Mouse (Mus musculus): ENCODE measurements around the gene Ifna7. TPM values are rescaled to one million over a fixed set of nuclear protein-coding genes. Genes with fewer than 3 reads are reported as not detected.
"Not testable (repeated sequence)": the region's sequence is repeated elsewhere in the genome, so short reads cannot be mapped to it uniquely, and the experiment has no call there.

Ifna7 gene
- polyA plus RNA-seq (2014; fragmentation: Nextera tagmentation; extraction: Ambion mirVana), result not detected in 2 replicates

GRCm38 (mm10) chr4:88815928-88816327, at the start of gene Ifna7:
TSS of gene Ifna7 (plus strand) at chr4:88816228.
- no peaks in the 10 kb centered on the region for H3K36me3 ChIP-seq (ENCODE audit: control insufficient read depth, insufficient read depth, low read length)
- no peaks in the 10 kb centered on the region for H3K9me3 ChIP-seq (ENCODE audit: control insufficient read depth, low read length)
- ATAC-seq (ENCODE audit: low FRiP score) (no peak), DNase-seq (ENCODE audit: low spot score, missing footprints) (no peak)
- WGBS, result 61% methylated on average over 3 of the region's 3 CpGs
- no peak within 1 kb of the TSS for H3K4me2 ChIP-seq
- no peak within 1 kb of the TSS for H3K9ac ChIP-seq (ENCODE audit: low read length)
- H3K4me1 ChIP-seq (ENCODE audit: control insufficient read depth, insufficient read depth, low read length), result no peaks in the 10 kb centered on the region
- H3K27ac ChIP-seq (ENCODE audit: low read depth, low read length), result no peak within 1 kb of the TSS
- no peak within 1 kb of the TSS for H3K4me3 ChIP-seq (ENCODE audit: low read depth, low read length)
- no peaks in the 10 kb centered on the region for H3K27me3 ChIP-seq (ENCODE audit: control insufficient read depth, insufficient read depth, low read length)

- H3K9ac ChIP-seq (ENCODE audit: low read length); ATAC-seq (ENCODE audit: low FRiP score); H3K27me3 ChIP-seq (ENCODE audit: control insufficient read depth, insufficient read depth, low read length); DNase-seq (ENCODE audit: low spot score, missing footprints); H3K4me2 ChIP-seq; H3K9me3 ChIP-seq (ENCODE audit: control insufficient read depth, low read length); H3K27ac ChIP-seq (ENCODE audit: low read depth, low read length); H3K4me3 ChIP-seq (ENCODE audit: low read depth, low read length); H3K36me3 ChIP-seq (ENCODE audit: control insufficient read depth, insufficient read depth, low read length); H3K4me1 ChIP-seq (ENCODE audit: control insufficient read depth, insufficient read depth, low read length): not testable (repeated sequence)
- WGBS, result no CpG with 5 or more reads among the region's 32 CpGs
Observed at GRCm38 (mm10) chr4:88773534-88773933, 42.5 kb upstream of the Ifna7 start, which contains the start of gene Gm13290. TSS of gene Gm13290 (plus strand) at chr4:88773834.

GRCm38 (mm10) chr4:88776622-88777021, 39.4 kb upstream of the Ifna7 start, which contains the start of gene Gm13289:
TSS of gene Gm13289 (plus strand) at chr4:88776922.
- not testable (repeated sequence) for H3K4me1 ChIP-seq (ENCODE audit: control insufficient read depth, insufficient read depth, low read length); H3K36me3 ChIP-seq (ENCODE audit: control insufficient read depth, insufficient read depth, low read length); H3K9me3 ChIP-seq (ENCODE audit: control insufficient read depth, low read length); H3K9ac ChIP-seq (ENCODE audit: low read length); H3K27ac ChIP-seq (ENCODE audit: low read depth, low read length); H3K4me3 ChIP-seq (ENCODE audit: low read depth, low read length); H3K4me2 ChIP-seq; DNase-seq (ENCODE audit: low spot score, missing footprints); ATAC-seq (ENCODE audit: low FRiP score); H3K27me3 ChIP-seq (ENCODE audit: control insufficient read depth, insufficient read depth, low read length)
- no CpG with 5 or more reads among the region's 29 CpGs for whole genome bisulfite sequencing

- whole genome bisulfite sequencing, result no CpG with 5 or more reads among the region's 29 CpGs
Observed at GRCm38 (mm10) chr4:88779550-88779949, 36.5 kb upstream of the Ifna7 start, which contains the start of gene Gm13272. TSS of gene Gm13272 (plus strand) at chr4:88779850.

GRCm38 (mm10) chr4:88780320-88780719, 35.7 kb upstream of the Ifna7 start:
- H3K27ac ChIP-seq (ENCODE audit: low read depth, low read length); H3K36me3 ChIP-seq (ENCODE audit: control insufficient read depth, insufficient read depth, low read length); H3K4me2 ChIP-seq; H3K27me3 ChIP-seq (ENCODE audit: control insufficient read depth, insufficient read depth, low read length); H3K9me3 ChIP-seq (ENCODE audit: control insufficient read depth, low read length); H3K9ac ChIP-seq (ENCODE audit: low read length); H3K4me3 ChIP-seq (ENCODE audit: low read depth, low read length); H3K4me1 ChIP-seq (ENCODE audit: control insufficient read depth, insufficient read depth, low read length); ATAC-seq (ENCODE audit: low FRiP score): not testable (repeated sequence)
- peak; percentile 4 for DNase-seq (ENCODE audit: low spot score, missing footprints)
- 46% methylated on average over 14 of the region's 18 CpGs for WGBS

More at GRCm38 (mm10) chr4:88779550-88779949, 36.5 kb upstream of the Ifna7 start, which contains the start of gene Gm13272:
- not testable (repeated sequence) for ATAC-seq (ENCODE audit: low FRiP score); H3K27me3 ChIP-seq (ENCODE audit: control insufficient read depth, insufficient read depth, low read length); H3K4me2 ChIP-seq; H3K27ac ChIP-seq (ENCODE audit: low read depth, low read length); H3K36me3 ChIP-seq (ENCODE audit: control insufficient read depth, insufficient read depth, low read length); H3K4me3 ChIP-seq (ENCODE audit: low read depth, low read length); H3K9me3 ChIP-seq (ENCODE audit: control insufficient read depth, low read length); H3K4me1 ChIP-seq (ENCODE audit: control insufficient read depth, insufficient read depth, low read length); H3K9ac ChIP-seq (ENCODE audit: low read length); DNase-seq (ENCODE audit: low spot score, missing footprints)

GRCm38 (mm10) chr4:88781831-88782230, 34.2 kb upstream of the Ifna7 start, which contains the start of gene Ifnz:
TSS of gene Ifnz (plus strand) at chr4:88782131.
- H3K4me1 ChIP-seq (ENCODE audit: control insufficient read depth, insufficient read depth, low read length); H3K27ac ChIP-seq (ENCODE audit: low read depth, low read length); H3K36me3 ChIP-seq (ENCODE audit: control insufficient read depth, insufficient read depth, low read length); ATAC-seq (ENCODE audit: low FRiP score); H3K4me3 ChIP-seq (ENCODE audit: low read depth, low read length); DNase-seq (ENCODE audit: low spot score, missing footprints); H3K27me3 ChIP-seq (ENCODE audit: control insufficient read depth, insufficient read depth, low read length); H3K9ac ChIP-seq (ENCODE audit: low read length); H3K9me3 ChIP-seq (ENCODE audit: control insufficient read depth, low read length): not testable (repeated sequence)
- H3K4me2 ChIP-seq, result peak within 1 kb of the TSS; percentile 23; the same call in 1 of the 2 replicates
- 19% methylated on average over 3 of the region's 7 CpGs for WGBS

GRCm38 (mm10) chr4:88782335-88782734, 33.7 kb upstream of the Ifna7 start:
- not testable (repeated sequence) for H3K4me1 ChIP-seq (ENCODE audit: control insufficient read depth, insufficient read depth, low read length); ATAC-seq (ENCODE audit: low FRiP score); H3K4me3 ChIP-seq (ENCODE audit: low read depth, low read length); H3K36me3 ChIP-seq (ENCODE audit: control insufficient read depth, insufficient read depth, low read length); DNase-seq (ENCODE audit: low spot score, missing footprints); H3K27ac ChIP-seq (ENCODE audit: low read depth, low read length); H3K9ac ChIP-seq (ENCODE audit: low read length); H3K9me3 ChIP-seq (ENCODE audit: control insufficient read depth, low read length); H3K27me3 ChIP-seq (ENCODE audit: control insufficient read depth, insufficient read depth, low read length)
- WGBS, result 3% methylated on average over 7 of the region's 31 CpGs
- peak overlapping the region; percentile 23; the same call in 1 of the 2 replicates for H3K4me2 ChIP-seq

GRCm38 (mm10) chr4:88785409-88785808, 30.6 kb upstream of the Ifna7 start, which contains the start of gene Gm13276:
TSS of gene Gm13276 (plus strand) at chr4:88785709.
- not testable (repeated sequence) for H3K4me2 ChIP-seq; DNase-seq (ENCODE audit: low spot score, missing footprints); H3K4me1 ChIP-seq (ENCODE audit: control insufficient read depth, insufficient read depth, low read length); ATAC-seq (ENCODE audit: low FRiP score); H3K27ac ChIP-seq (ENCODE audit: low read depth, low read length); H3K36me3 ChIP-seq (ENCODE audit: control insufficient read depth, insufficient read depth, low read length); H3K27me3 ChIP-seq (ENCODE audit: control insufficient read depth, insufficient read depth, low read length); H3K9ac ChIP-seq (ENCODE audit: low read length); H3K4me3 ChIP-seq (ENCODE audit: low read depth, low read length); H3K9me3 ChIP-seq (ENCODE audit: control insufficient read depth, low read length)
- WGBS, result no CpG with 5 or more reads among the region's 27 CpGs

- not testable (repeated sequence) for H3K27ac ChIP-seq (ENCODE audit: low read depth, low read length); H3K4me3 ChIP-seq (ENCODE audit: low read depth, low read length); H3K27me3 ChIP-seq (ENCODE audit: control insufficient read depth, insufficient read depth, low read length); ATAC-seq (ENCODE audit: low FRiP score); H3K4me2 ChIP-seq; H3K4me1 ChIP-seq (ENCODE audit: control insufficient read depth, insufficient read depth, low read length); H3K36me3 ChIP-seq (ENCODE audit: control insufficient read depth, insufficient read depth, low read length); DNase-seq (ENCODE audit: low spot score, missing footprints); H3K9ac ChIP-seq (ENCODE audit: low read length); H3K9me3 ChIP-seq (ENCODE audit: control insufficient read depth, low read length)
- WGBS, result 0% methylated on average over 1 of the region's 28 CpGs
Observed at GRCm38 (mm10) chr4:88788402-88788801, 27.6 kb upstream of the Ifna7 start, which contains the start of gene Gm13277. TSS of gene Gm13277 (plus strand) at chr4:88788632.

All from midbrain, embryonic 11.5 days (tissue).